Mouse (Mus musculus): ENCODE measurements around the gene Olfr49.
A peak's percentile ranks its signal among the peaks of the same experiment; 100 is the strongest.
"Not testable (repeated sequence)": the region's sequence is repeated elsewhere in the genome, so short reads cannot be mapped to it uniquely, and the experiment has no call there.

Gene Olfr49

GRCm38 (mm10) chr14:54229849-54230248, 54.9 kb downstream of the Olfr49 start:
- not testable (repeated sequence) for DNase-seq

GRCm38 (mm10) chr14:54228933-54229713, 55.6 kb downstream of the Olfr49 start:
- peak; percentile 14 for DNase-seq

GRCm38 (mm10) chr14:54228501-54228900, 56.2 kb downstream of the Olfr49 start:
- no peak for DNase-seq

Measured in cerebellum, adult 8-10 months (tissue).